Mouse (Mus musculus): ENCODE data around the gene Zcchc17.

Gene Zcchc17

GRCm38 (mm10) chr4:130283826-130284225 lies 75.9 kb downstream of the Zcchc17 start:
- no peak for DNase-seq (ENCODE audit: low spot score)

GRCm38 (mm10) chr4:130282856-130283255 lies 76.9 kb downstream of the Zcchc17 start:
- no peak for DNase-seq (ENCODE audit: low spot score)

DNA sequence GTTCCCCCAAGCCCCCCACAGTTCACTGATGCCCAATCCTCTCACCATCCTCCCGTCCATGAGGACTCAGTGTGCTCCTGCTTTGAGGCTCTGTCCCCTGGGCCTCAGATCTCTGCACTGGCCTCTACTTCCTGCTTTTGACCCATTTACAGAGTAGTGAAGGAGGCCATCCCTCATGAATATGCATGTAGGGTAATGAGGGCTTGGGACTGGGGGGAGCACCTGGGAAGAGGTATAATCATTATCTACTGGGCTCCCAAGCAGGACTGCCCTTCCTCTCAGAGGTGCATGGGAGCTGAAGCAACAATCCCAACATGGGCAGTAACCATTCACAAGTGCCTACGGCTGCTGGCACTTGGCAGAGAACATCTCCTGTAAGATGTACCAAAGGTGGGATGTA lies 80.6 kb downstream of the Zcchc17 start, which contains the start of gene Serinc2:
Gene Serinc2, minus strand, starts transcription at position 101 of the 400 bp plus-strand sequence.
- no peak for DNase-seq (ENCODE audit: low spot score)

DNA sequence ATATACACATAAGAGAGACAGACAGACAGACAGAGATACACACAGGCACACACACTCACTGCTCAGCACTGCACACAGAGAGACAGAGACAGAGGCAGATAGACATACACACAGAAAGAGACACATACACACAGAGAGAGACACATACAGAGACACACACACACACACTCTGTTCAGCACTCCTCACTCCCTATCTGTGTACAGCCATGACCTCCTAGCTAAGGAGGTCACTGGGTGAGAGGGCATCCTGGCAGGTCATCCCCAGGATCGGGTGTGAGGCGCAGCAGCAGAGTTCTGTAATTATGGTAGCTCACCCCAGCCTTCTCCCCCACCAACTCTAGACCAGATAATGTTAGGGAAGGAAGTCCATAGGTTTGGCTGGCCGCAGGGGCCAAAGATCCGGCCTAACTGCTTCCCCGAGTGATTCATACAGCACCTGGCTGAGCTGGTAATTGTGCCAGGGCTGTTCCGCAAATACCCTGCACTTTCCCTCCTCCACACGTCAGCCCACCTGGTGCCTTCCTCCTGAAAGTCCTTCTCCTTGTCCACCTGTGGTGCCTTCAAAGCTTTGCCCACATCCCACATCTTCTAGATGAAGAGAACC lies 83.1 kb downstream of the Zcchc17 start:
- DNase-seq (ENCODE audit: low spot score): no peak

GRCm38 (mm10) chr4:130275823-130276105 lies 84.0 kb downstream of the Zcchc17 start:
- no peak for DNase-seq (ENCODE audit: low spot score)

GRCm38 (mm10) chr4:130275016-130275822 lies 84.5 kb downstream of the Zcchc17 start:
- DNase-seq (ENCODE audit: low spot score): no peak

GRCm38 (mm10) chr4:130274346-130275015 lies 85.3 kb downstream of the Zcchc17 start:
- no peak for DNase-seq (ENCODE audit: low spot score)

DNA sequence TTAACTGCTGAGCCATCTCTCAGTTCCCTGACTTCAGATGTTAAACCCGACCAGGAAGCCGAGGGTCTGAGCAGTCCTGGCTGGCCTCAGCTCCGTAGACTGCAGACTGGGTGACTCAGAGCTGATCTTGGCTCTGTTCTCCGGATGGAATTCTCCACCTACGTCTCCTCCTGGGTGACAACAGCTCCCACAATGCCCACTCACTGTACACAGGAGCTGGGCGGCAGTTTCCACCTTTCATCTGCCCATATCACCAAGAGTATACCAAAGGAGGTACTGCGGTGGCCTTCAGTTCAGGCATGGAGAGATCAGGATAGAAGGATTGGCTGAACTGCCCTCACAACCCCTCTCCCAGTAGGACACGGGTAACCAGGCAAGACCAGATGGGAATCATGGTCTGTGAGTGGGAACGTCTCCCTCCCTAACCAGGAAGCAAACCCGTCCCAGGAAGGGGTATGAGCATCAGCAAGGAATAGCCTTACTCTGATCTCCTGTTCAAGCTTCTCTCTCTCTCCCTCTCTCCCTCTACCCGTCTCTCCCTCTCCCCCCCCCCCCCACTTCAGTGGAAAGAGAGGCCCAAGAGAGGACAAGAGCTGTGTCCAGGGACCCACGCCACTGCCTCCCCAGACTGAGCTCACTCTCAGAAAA lies 85.9 kb downstream of the Zcchc17 start:
- DNase-seq (ENCODE audit: low spot score): no peak

GRCm38 (mm10) chr4:130270611-130271347 lies 89.0 kb downstream of the Zcchc17 start:
- DNase-seq (ENCODE audit: low spot score): no peak

- no peak for DNase-seq (ENCODE audit: low spot score)
Observed at GRCm38 (mm10) chr4:130270089-130270488, 89.7 kb downstream of the Zcchc17 start.

DNA sequence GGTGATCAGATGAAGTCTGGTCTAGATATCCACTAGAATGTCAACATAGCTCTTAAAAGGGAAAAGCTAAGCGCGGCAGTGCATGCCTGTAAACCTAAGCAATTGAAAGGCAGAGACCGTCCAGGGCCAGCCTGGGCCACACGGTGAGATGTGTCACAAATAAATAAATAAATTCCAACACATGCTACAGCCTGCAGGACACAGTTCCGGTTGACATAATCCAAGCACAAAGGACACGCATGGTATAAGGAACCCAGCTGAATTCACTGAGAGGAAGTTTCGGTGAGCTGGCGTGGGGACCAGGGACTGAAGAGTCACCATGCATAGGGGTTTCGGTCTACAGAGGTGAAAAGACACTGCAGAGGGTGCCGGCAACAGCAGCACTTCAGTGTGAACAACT lies 91.0 kb downstream of the Zcchc17 start:
- DNase-seq (ENCODE audit: low spot score): no peak

DNA sequence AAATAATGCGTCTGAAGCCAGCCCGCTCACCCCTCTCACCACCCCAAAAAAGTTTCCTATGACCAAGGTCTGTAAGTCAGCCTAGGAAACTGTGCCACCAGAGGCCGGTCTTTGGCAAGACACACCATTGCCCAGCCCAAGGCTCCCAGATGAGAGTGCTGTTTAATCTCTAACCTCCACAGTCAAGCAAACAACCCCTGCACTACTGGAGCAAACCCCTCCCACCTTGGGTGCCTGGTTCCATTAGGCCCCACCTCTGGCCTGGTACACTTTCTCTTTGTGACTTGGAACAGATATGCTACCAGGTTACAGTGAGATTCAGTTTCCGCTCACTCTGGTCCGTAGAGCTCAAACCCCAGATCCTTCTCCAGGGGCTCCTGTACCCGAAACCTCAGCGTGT lies 92.7 kb downstream of the Zcchc17 start:
- DNase-seq (ENCODE audit: low spot score): no peak

- no peak for DNase-seq (ENCODE audit: low spot score)
Observed at GRCm38 (mm10) chr4:130266601-130267000, 93.1 kb downstream of the Zcchc17 start.
